Mouse (Mus musculus) left cerebral cortex, adult 2 months (tissue): ENCODE measurements at regions not wholly inside any gene's neighbourhood (a gene's known extent, or its start where the extent isn't known, plus 50 kb on each side); places are given as distances from the start of the nearest gene placed in this dataset.

Experiments used
- DNase-seq, 2 experiments: peaks; one replicate each; pipeline ENCODE4 v3.0.0; 2021 to 2022; ENCODE audit warnings: low spot score in 2 of 2, mixed read lengths in 1 of 2; ENCODE audit errors: extremely low spot score in 1 of 2
- H3K27ac ChIP-seq: fragments of 200-600 bp; 2 replicates; pipeline ENCODE4 v1.8.1; 2022
- H3K4me3 ChIP-seq: fragments of 200-600 bp; 2 replicates; pipeline ENCODE4 v1.8.1; 2022
- CTCF ChIP-seq: fragments of 200-600 bp; IDR thresholded peaks from 2 replicates; pipeline ENCODE4 v1.8.1; 2022; ENCODE audit warnings: antibody characterized with exemption, mild to moderate bottlenecking, moderate library complexity
- intact Hi-C: fragments of 180-260 bp; cut with DNase I; formaldehyde crosslinking; loops from one replicate; pipeline ENCODE4 v1.15.1; 2025

DNA sequence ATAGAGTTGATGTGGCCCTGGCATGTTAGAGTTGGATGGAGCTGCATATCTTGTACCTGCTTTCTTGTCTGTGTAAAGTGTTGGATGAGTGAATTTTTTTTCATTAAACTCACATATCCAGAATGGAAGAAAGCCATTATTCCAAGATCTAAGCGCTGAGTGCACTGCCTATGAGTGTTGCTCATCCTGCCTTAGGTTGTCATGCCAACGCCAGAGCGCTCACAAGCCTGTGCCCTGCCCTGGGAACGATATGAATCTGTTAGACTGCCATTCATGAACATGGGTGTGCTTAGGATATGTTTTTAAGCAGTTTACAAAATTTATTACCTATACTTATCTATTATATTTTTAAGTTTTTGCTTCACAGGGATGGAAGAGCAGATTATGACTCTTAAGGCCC lies 163.5 kb downstream of the Kcne4 start:
- no peak for TF ChIP-seq CTCF
- Histone ChIP-seq H3K4me3 (no peak overlapping the region), H3K27ac (no peak overlapping the region)
- intact Hi-C loops, result no loop called here
- DNase-seq, result peak in 1 of 2 experiments; percentile 14
